Mouse (Mus musculus) CH12F3 (cell line): ENCODE measurements around the gene Arrdc2.

Source experiments
- in situ Hi-C: fragments of 300-500 bp; cut with MboI; formaldehyde crosslinking; loops from 2 replicates; pipeline ENCODE4 v1.14.3; 2020; ENCODE audit warnings: low sequenced_read_pairs

Gene Arrdc2

GRCm38 (mm10) chr8:70864712-70865221 is 25.2 kb upstream of the Arrdc2 start:
- in situ Hi-C loops: no loop called here

- in situ Hi-C loops: no loop called here
Observed at GRCm38 (mm10) chr8:70863956-70864711, 24.6 kb upstream of the Arrdc2 start.

GRCm38 (mm10) chr8:70862824-70863641 is 23.5 kb upstream of the Arrdc2 start, which contains the start of gene Kcnn1:
Kcnn1 (minus strand) TSS chr8:70863258.
- in situ Hi-C loops: no loop called here

- in situ Hi-C loops: no loop called here
Observed at GRCm38 (mm10) chr8:70857516-70857915, 18.0 kb upstream of the Arrdc2 start.

GRCm38 (mm10) chr8:70856541-70857197 is 17.1 kb upstream of the Arrdc2 start:
- in situ Hi-C loops: no loop called here

GRCm38 (mm10) chr8:70856028-70856427 is 16.5 kb upstream of the Arrdc2 start:
- in situ Hi-C loops: no loop called here

GRCm38 (mm10) chr8:70853863-70854262 is 14.3 kb upstream of the Arrdc2 start:
- in situ Hi-C loops: no loop called here

- in situ Hi-C loops: no loop called here
Observed at GRCm38 (mm10) chr8:70852595-70853231, 13.2 kb upstream of the Arrdc2 start.

GRCm38 (mm10) chr8:70851837-70852236 is 12.3 kb upstream of the Arrdc2 start:
- in situ Hi-C loops: no loop called here

GRCm38 (mm10) chr8:70850947-70851346 is 11.4 kb upstream of the Arrdc2 start:
- in situ Hi-C loops: no loop called here

- in situ Hi-C loops: no loop called here
Observed at GRCm38 (mm10) chr8:70850132-70850845, 10.8 kb upstream of the Arrdc2 start.

GRCm38 (mm10) chr8:70849333-70849990 is 9.9 kb upstream of the Arrdc2 start:
- in situ Hi-C loops: loop anchor here (10.0 kb wide), 1 partner anchor 135 kb away; the partner anchor contains the start of gene Gm3336

- in situ Hi-C loops: loop anchor here (10.0 kb wide), 1 partner anchor 132 kb away; the partner anchor contains the start of gene Gm3336
Observed at GRCm38 (mm10) chr8:70846371-70847154, 7.0 kb upstream of the Arrdc2 start.

- in situ Hi-C loops: loop anchor here (10.0 kb wide), 1 partner anchor 130 kb away; the partner anchor contains the start of gene Gm3336
Observed at GRCm38 (mm10) chr8:70845108-70845507, 5.6 kb upstream of the Arrdc2 start.

- in situ Hi-C loops: loop anchor here (10.0 kb wide), 1 partner anchor 130 kb away; the partner anchor contains the start of gene Gm3336
Observed at GRCm38 (mm10) chr8:70844523-70844922, 5.0 kb upstream of the Arrdc2 start.

GRCm38 (mm10) chr8:70843941-70844340 is 4.4 kb upstream of the Arrdc2 start:
- in situ Hi-C loops: loop anchor here (10.0 kb wide), 1 partner anchor 129 kb away; the partner anchor contains the start of gene Gm3336

GRCm38 (mm10) chr8:70843214-70843773 is 3.8 kb upstream of the Arrdc2 start:
- in situ Hi-C loops: loop anchor here (10.0 kb wide), 1 partner anchor 128 kb away; the partner anchor contains the start of gene Gm3336

GRCm38 (mm10) chr8:70842484-70842883 is 3.0 kb upstream of the Arrdc2 start:
- in situ Hi-C loops: loop anchor here (10.0 kb wide), 1 partner anchor 128 kb away; the partner anchor contains the start of gene Gm3336
